Mouse (Mus musculus) MEL (cell line): ENCODE measurements around the gene Med19. TPM values are rescaled to one million over a fixed set of nuclear protein-coding genes. Genes with fewer than 3 reads are reported as not detected.
A peak's percentile ranks its signal among the peaks of the same experiment; 100 is the strongest.

Experiments used
- DNase-seq: peaks from one replicate; pipeline ENCODE4 v3.0.0; 2011; ENCODE audit warnings: low read depth, low spot score
- H3K27ac ChIP-seq: 2 replicates; pipeline ENCODE4 v1.5.1; 2012; ENCODE audit warnings: low read depth, mild to moderate bottlenecking, control low read depth, low read length, moderate library complexity; ENCODE audit not compliant: control insufficient read depth
- H3K27me3 ChIP-seq, 2 experiments: fragments of 150-350 bp in 1 of 2; sonication (generic) in 1 of 2; 2 replicates each; pipeline ENCODE4 v1.6.1; 2012; ENCODE audit warnings: low read length in 2 of 2, mild to moderate bottlenecking in 2 of 2, improper control_type of control experiment in 1 of 2, moderate library complexity in 1 of 2; ENCODE audit not compliant: insufficient read depth in 2 of 2, control insufficient read depth in 1 of 2
- H3K36me3 ChIP-seq, 2 experiments: 2 replicates each; pipeline ENCODE4 v1.6.1; 2012 to 2014; ENCODE audit warnings: low read length in 2 of 2, improper control_type of control experiment in 1 of 2, inconsistent platforms in 1 of 2, mild to moderate bottlenecking in 1 of 2; ENCODE audit not compliant: insufficient read depth in 2 of 2, control insufficient read depth in 1 of 2
- H3K4me1 ChIP-seq, 2 experiments: fragments of 150-350 bp in 1 of 2; sonication (generic) in 1 of 2; 2 replicates each; pipeline ENCODE4 v1.6.1; 2012; ENCODE audit warnings: low read length in 2 of 2, improper control_type of control experiment in 1 of 2, mild to moderate bottlenecking in 1 of 2; ENCODE audit not compliant: insufficient read depth in 2 of 2, control insufficient read depth in 1 of 2
- H3K4me3 ChIP-seq, 2 experiments: fragments of 150-350 bp in 1 of 2; sonication (generic) in 1 of 2; 2 replicates each; pipeline ENCODE4 v1.5.1; 2012; ENCODE audit warnings: low read depth in 2 of 2, low read length in 2 of 2, mild to moderate bottlenecking in 2 of 2, moderate library complexity in 2 of 2, control low read depth in 1 of 2, improper control_type of control experiment in 1 of 2; ENCODE audit not compliant: control insufficient read depth in 1 of 2, insufficient read depth in 1 of 2
- H3K79me2 ChIP-seq: 2 replicates; pipeline ENCODE4 v1.6.1; 2012; ENCODE audit warnings: mild to moderate bottlenecking, low read length, moderate library complexity; ENCODE audit not compliant: control insufficient read depth, poor library complexity, insufficient read depth
- H3K9ac ChIP-seq: 2 replicates; pipeline ENCODE4 v1.6.1; 2012; ENCODE audit warnings: low read depth, mild to moderate bottlenecking, control low read depth, low read length, moderate library complexity; ENCODE audit not compliant: control insufficient read depth, poor library complexity, severe bottlenecking
- H3K9me3 ChIP-seq: fragments of 150-350 bp; sonication (generic); replicated peaks from 2 replicates; pipeline ENCODE4 v1.6.1; 2012; ENCODE audit warnings: mild to moderate bottlenecking, low read length, improper control_type of control experiment, moderate library complexity; ENCODE audit not compliant: insufficient read depth
- CHD1 ChIP-seq: IDR thresholded peaks from 2 replicates; pipeline ENCODE4 v1.6.1; 2012; ENCODE audit warnings: low read depth, mild to moderate bottlenecking, inconsistent platforms, low read length, improper control_type of control experiment
- CTCF ChIP-seq, 3 experiments: IDR thresholded peaks in 2 of 3; conservative IDR thresholded peaks in 1 of 3; 2 replicates each; pipeline ENCODE4 v1.5.1; 2011 to 2012; ENCODE audit warnings: low read length in 3 of 3, low read depth in 2 of 3, mild to moderate bottlenecking in 2 of 3, improper control_type of control experiment in 1 of 3, inconsistent platforms in 1 of 3, mixed read lengths in 1 of 3, moderate library complexity in 1 of 3; ENCODE audit not compliant: control insufficient read depth in 1 of 3, insufficient read depth in 1 of 3, poor library complexity in 1 of 3, severe bottlenecking in 1 of 3
- ELF1 ChIP-seq: IDR thresholded peaks from 2 replicates; pipeline ENCODE4 v1.6.1; 2014; ENCODE audit warnings: low read depth, mild to moderate bottlenecking, inconsistent platforms, low read length, improper control_type of control experiment, moderate library complexity
- MAX ChIP-seq: IDR thresholded peaks from 2 replicates; pipeline ENCODE4 v1.6.1; 2011; ENCODE audit warnings: low read length, improper control_type of control experiment
- MAZ ChIP-seq: IDR thresholded peaks from 2 replicates; pipeline ENCODE4 v1.6.1; 2012; ENCODE audit warnings: low read depth, mild to moderate bottlenecking, inconsistent platforms, low read length, improper control_type of control experiment
- MEF2A ChIP-seq: IDR thresholded peaks from 2 replicates; pipeline ENCODE4 v1.6.1; 2014; ENCODE audit warnings: low read depth, mild to moderate bottlenecking, inconsistent platforms, low read length, improper control_type of control experiment; ENCODE audit not compliant: poor library complexity, insufficient replicate concordance, severe bottlenecking; ENCODE audit errors: extremely low read depth
- MYB ChIP-seq: IDR thresholded peaks from 2 replicates; pipeline ENCODE4 v1.6.1; 2011; ENCODE audit warnings: mild to moderate bottlenecking, low read depth, low read length, improper control_type of control experiment
- NRF1 ChIP-seq: IDR thresholded peaks from 2 replicates; pipeline ENCODE4 v1.6.1; 2014; ENCODE audit warnings: low read depth, mild to moderate bottlenecking, inconsistent platforms, low read length, improper control_type of control experiment, moderate library complexity; ENCODE audit not compliant: poor library complexity, insufficient read depth, severe bottlenecking
- POLR2AphosphoS5 ChIP-seq: IDR thresholded peaks from 2 replicates; pipeline ENCODE4 v1.6.1; 2012; ENCODE audit warnings: low read depth, borderline replicate concordance, mild to moderate bottlenecking, inconsistent platforms, low read length, moderate library complexity, mixed read lengths
- RAD21 ChIP-seq: IDR thresholded peaks from 2 replicates; pipeline ENCODE4 v1.6.1; 2011; ENCODE audit warnings: mild to moderate bottlenecking, low read depth, low read length, improper control_type of control experiment
- RCOR1 ChIP-seq: IDR thresholded peaks from 2 replicates; pipeline ENCODE4 v1.6.1; 2012; ENCODE audit warnings: low read depth, mild to moderate bottlenecking, inconsistent platforms, low read length, improper control_type of control experiment
- SMC3 ChIP-seq: IDR thresholded peaks from 2 replicates; pipeline ENCODE4 v1.6.1; 2011; ENCODE audit warnings: low read depth, low read length, improper control_type of control experiment
- TAL1 ChIP-seq: IDR thresholded peaks from 2 replicates; pipeline ENCODE4 v1.6.1; 2012; ENCODE audit warnings: mild to moderate bottlenecking, inconsistent platforms, low read length, moderate library complexity, mixed read lengths
- TCF12 ChIP-seq: IDR thresholded peaks from 2 replicates; pipeline ENCODE4 v1.6.1; 2014; ENCODE audit warnings: low read depth, mild to moderate bottlenecking, inconsistent platforms, low read length, improper control_type of control experiment, moderate library complexity
- USF2 ChIP-seq, 2 experiments: IDR thresholded peaks; 2 replicates each; pipeline ENCODE4 v1.6.1; 2011 to 2012; ENCODE audit warnings: improper control_type of control experiment in 2 of 2, low read length in 2 of 2, borderline replicate concordance in 1 of 2, inconsistent platforms in 1 of 2, low read depth in 1 of 2, mild to moderate bottlenecking in 1 of 2; ENCODE audit not compliant: insufficient read depth in 1 of 2
- ZC3H11A ChIP-seq: IDR thresholded peaks from 2 replicates; pipeline ENCODE4 v1.6.1; 2012; ENCODE audit warnings: low read depth, mild to moderate bottlenecking, inconsistent platforms, low read length, improper control_type of control experiment
- ZMIZ1 ChIP-seq: IDR thresholded peaks from 2 replicates; pipeline ENCODE4 v1.6.1; 2012; ENCODE audit warnings: low read depth, mild to moderate bottlenecking, inconsistent platforms, low read length, improper control_type of control experiment, moderate library complexity
- polyA plus RNA-seq, 2 experiments: library from polyadenylated mRNA; stranded (reverse) in 1 of 2; unstranded in 1 of 2; fragments of >175 nt in 1 of 2; fragments of >200 nt in 1 of 2; gene quantifications; 2 replicates each; pipeline versions ENCODE4 v1.2.1 to v1.2.4; 2012; ENCODE audit warnings: low replicate concordance in 2 of 2, low read depth in 1 of 2; ENCODE audit not compliant: insufficient read length in 2 of 2, insufficient read depth in 1 of 2, missing spikeins in 1 of 2
- total RNA-seq: library from RNA; depleted of rRNA; stranded (reverse); fragments of 300-350 nt; gene quantifications from 2 replicates; pipeline ENCODE4 v1.2.3, GENCODE M21; 2012

Gene Med19
- total and polyA plus RNA-seq, 3 experiments: 18.8 to 26.0 TPM; not detected in 1

- Histone ChIP-seq H3K4me1 (no peaks in the 10 kb centered on the region; a peak in 1 of 4 replicates), H3K27ac (no peak within 1 kb of the TSS), H3K9ac (no peak within 1 kb of the TSS), H3K79me2 (no peaks in the 10 kb centered on the region), H3K36me3 (no peaks in the 10 kb centered on the region), H3K4me3 (no peak within 1 kb of the TSS), H3K27me3 (no peaks in the 10 kb centered on the region), H3K9me3 (no peaks in the 10 kb centered on the region)
- TF ChIP-seq MAX: no peak
- no peak for TF ChIP-seq TAL1
- TF ChIP-seq RCOR1: no peak
- TF ChIP-seq MAZ: no peak
- TF ChIP-seq POLR2AphosphoS5: no peak
- TF ChIP-seq RAD21: no peak
- DNase-seq: no peak
These were observed 19.4 kb upstream of the Med19 start, which contains the start of gene Btbd18 for GRCm38 (mm10) chr2:84658806-84659205. Gene Btbd18 (plus strand): TSS chr2:84659079.

DNA sequence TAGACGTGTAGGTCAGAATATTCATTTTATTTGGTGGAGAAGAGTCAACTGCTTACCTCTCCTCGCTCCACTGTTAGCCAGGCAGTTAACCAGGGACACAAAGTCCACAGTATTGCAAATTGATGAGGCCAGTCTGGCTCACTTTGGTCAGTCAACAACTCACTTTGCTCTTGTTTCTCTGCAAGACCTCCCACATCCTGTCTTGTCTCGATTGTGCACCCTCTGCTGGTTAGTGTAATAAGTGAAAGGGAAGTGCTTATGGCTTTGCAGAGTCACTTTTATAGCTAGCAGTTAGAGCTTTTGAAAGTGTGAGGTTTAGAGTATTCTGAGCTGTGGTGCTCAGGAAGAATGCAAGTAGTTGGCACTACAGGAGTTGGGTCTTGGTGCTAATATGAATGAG, 17.9 kb upstream of the Med19 start:
- peak; percentile 85 for DNase-seq
- peak; percentile 62 for TF ChIP-seq ZC3H11A
- no peak for TF ChIP-seq NRF1
- no peak for TF ChIP-seq USF2 (IDR thresholded peaks at IDR 0.05; ENCODE audit: borderline replicate concordance in 1 of 2, insufficient read depth in 1 of 2, low read depth in 1 of 2, low read length in 2 of 2)
- TF ChIP-seq CTCF (IDR thresholded peaks at IDR 0.05 in 2 of 3, conservative IDR thresholded peaks at IDR 0.05 in 1 of 3; ENCODE audit: control insufficient read depth in 1 of 3, insufficient read depth in 1 of 3, low read depth in 2 of 3, low read length in 3 of 3, poor library complexity in 1 of 3, severe bottlenecking in 1 of 3): peak; percentile 40 to 87 (median 56)
- TF ChIP-seq SMC3: peak; percentile 97
- no peak for TF ChIP-seq TCF12
- no peak for TF ChIP-seq ZMIZ1
- TF ChIP-seq ELF1: peak; percentile 55; the same call in 1 of the 2 replicates
- TF ChIP-seq MEF2A: no peak
- peak; percentile 64 for TF ChIP-seq RAD21
- TF ChIP-seq MYB: no peak
- no peak for TF ChIP-seq CHD1
- TF ChIP-seq, all 39 proteins: peak for 5
- no peaks in the 10 kb centered on the region for H3K27me3 ChIP-seq
- no peaks in the 10 kb centered on the region for H3K79me2 ChIP-seq
- no peak overlapping the region for H3K4me3 ChIP-seq
- H3K4me1 ChIP-seq: no peaks in the 10 kb centered on the region; a peak in 1 of 4 replicates
- no peak overlapping the region for H3K27ac ChIP-seq
- H3K9ac ChIP-seq: no peak overlapping the region
- H3K9me3 ChIP-seq: no peaks in the 10 kb centered on the region
- H3K36me3 ChIP-seq: no peaks in the 10 kb centered on the region
